In genomic region chr16:32942694-32943093, GRCm38 (mm10) we compare ENCODE assay signal across 15 mouse cellular contexts. TPM values are rescaled to one million over a fixed set of nuclear protein-coding genes. Genes with fewer than 3 reads are reported as not detected.
DNase-seq lines count a peak whose midpoint lies in the region; ATAC-seq lines count a peak whose summit lies in the region.
"Had no signal": no experiment of that assay in that cellular context is flagged by ENCODE, and none has a peak within 500 bp of the region (broad histone marks: within the 10 kb centered on the region; RNA-seq: fewer than 3 reads in every experiment).

No protein-coding gene starts in this region.

- H3K9me3 ChIP-seq in lung, embryonic 15.5 days = no peaks in the 10 kb centered on the region
- H3K9me3 ChIP-seq in embryonic facial prominence, embryonic 12.5 days = no peaks in the 10 kb centered on the region
- no peaks in the 10 kb centered on the region for H3K9me3 ChIP-seq in neural tube, embryonic 15.5 days (replicated peaks)
- H3K9me3 ChIP-seq in heart, embryonic 10.5 days = no peaks in the 10 kb centered on the region
- H3K9me3 ChIP-seq: midbrain, embryonic 13.5 days had no signal

- peak; percentile 49; the same call in 1 of the 2 replicates for ATAC-seq in lung, embryonic 15.5 days (ENCODE audit: borderline replicate concordance, extremely low read depth, low FRiP score, low TSS enrichment)
- ATAC-seq in embryonic facial prominence, embryonic 12.5 days (ENCODE audit: insufficient number of reproducible peaks, insufficient read depth, low FRiP score, low TSS enrichment) = peak; percentile 72; the same call in 1 of the 2 replicates
- ATAC-seq in neural tube, embryonic 15.5 days (ENCODE audit: low FRiP score) = peak; percentile 76
- ATAC-seq: midbrain, embryonic 13.5 days had no signal

- no peaks in the 10 kb centered on the region for H3K27me3 ChIP-seq in lung, embryonic 15.5 days
- H3K27me3 ChIP-seq in embryonic facial prominence, embryonic 12.5 days = no peaks in the 10 kb centered on the region
- no peaks in the 10 kb centered on the region for H3K27me3 ChIP-seq in neural tube, embryonic 15.5 days (replicated peaks)
- H3K27me3 ChIP-seq in heart, embryonic 10.5 days (ENCODE audit: insufficient read depth, poor library complexity, severe bottlenecking) = no peaks in the 10 kb centered on the region
- H3K27me3 ChIP-seq: midbrain, embryonic 13.5 days had no signal

- H3K27ac ChIP-seq in lung, embryonic 15.5 days = no peak overlapping the region
- no peak overlapping the region for H3K27ac ChIP-seq in embryonic facial prominence, embryonic 12.5 days
- H3K27ac ChIP-seq in neural tube, embryonic 15.5 days (replicated peaks) = no peak overlapping the region
- H3K27ac ChIP-seq in heart, embryonic 10.5 days = no peak overlapping the region
- H3K27ac ChIP-seq: midbrain, embryonic 13.5 days had no signal

- H3K4me2 ChIP-seq in lung, embryonic 15.5 days = no peak overlapping the region
- H3K4me2 ChIP-seq in embryonic facial prominence, embryonic 12.5 days (replicated peaks) = no peak overlapping the region
- no peak overlapping the region for H3K4me2 ChIP-seq in neural tube, embryonic 15.5 days
- H3K4me2 ChIP-seq: liver, embryonic 11.5 days; midbrain, embryonic 13.5 days had no signal

- H3K9ac ChIP-seq in lung, embryonic 15.5 days = no peak overlapping the region
- H3K9ac ChIP-seq in embryonic facial prominence, embryonic 12.5 days = no peak overlapping the region
- no peak overlapping the region for H3K9ac ChIP-seq in neural tube, embryonic 15.5 days (replicated peaks)
- H3K9ac ChIP-seq: midbrain, embryonic 13.5 days had no signal

- H3K4me3 ChIP-seq in lung, embryonic 15.5 days = no peak overlapping the region
- no peak overlapping the region for H3K4me3 ChIP-seq in embryonic facial prominence, embryonic 12.5 days
- no peak overlapping the region for H3K4me3 ChIP-seq in neural tube, embryonic 15.5 days (replicated peaks)
- no peak overlapping the region for H3K4me3 ChIP-seq in heart, embryonic 10.5 days
- H3K4me3 ChIP-seq: midbrain, embryonic 13.5 days had no signal

- 47% methylated on average over 5 of the region's 5 CpGs for WGBS in lung, embryonic 15.5 days
- 57% methylated on average over 5 of the region's 5 CpGs for WGBS in embryonic facial prominence, embryonic 12.5 days
- WGBS in neural tube, embryonic 15.5 days = 46% methylated on average over 5 of the region's 5 CpGs
- WGBS in heart, embryonic 10.5 days = 90% methylated on average over 5 of the region's 5 CpGs

- peak; percentile 50 for DNase-seq in gastrocnemius, adult 18-20 months (ENCODE audit: low spot score)
- DNase-seq in gastrocnemius, postnatal 4 days (ENCODE audit: low spot score in 2 of 2) = no peak
- no peak for DNase-seq in lung, postnatal 25 days (ENCODE audit: low spot score)
- DNase-seq in heart, embryonic 10.5 days (ENCODE audit: low spot score) = no peak
- DNase-seq in testis, postnatal 14 days (ENCODE audit: low spot score) = no peak
- DNase-seq: adrenal gland, adult 8-10 months; cerebellum, adult 11 months; kidney, adult 8-10 months; lung, postnatal 4 days; right cerebral cortex, postnatal 14 days had no signal

- H3K36me3 ChIP-seq in lung, embryonic 15.5 days = no peaks in the 10 kb centered on the region
- H3K36me3 ChIP-seq in embryonic facial prominence, embryonic 12.5 days = no peaks in the 10 kb centered on the region
- no peaks in the 10 kb centered on the region for H3K36me3 ChIP-seq in neural tube, embryonic 15.5 days
- peaks cover 4% of the 10 kb centered on the region; the same call in 1 of the 2 replicates for H3K36me3 ChIP-seq in heart, embryonic 10.5 days
- H3K36me3 ChIP-seq: midbrain, embryonic 13.5 days had no signal

- no peaks in the 10 kb centered on the region for H3K4me1 ChIP-seq in lung, embryonic 15.5 days
- H3K4me1 ChIP-seq in embryonic facial prominence, embryonic 12.5 days = no peaks in the 10 kb centered on the region
- 0 out of 2 replicates have a peak, but pooled peaks cover 3% of the 10 kb centered on the region for H3K4me1 ChIP-seq in neural tube, embryonic 15.5 days
- peaks cover 6% of the 10 kb centered on the region; the same call in 1 of the 2 replicates for H3K4me1 ChIP-seq in heart, embryonic 10.5 days
- H3K4me1 ChIP-seq: midbrain, embryonic 13.5 days had no signal

RNA-seq across cellular contexts. Expression of gene Lrch3, which starts 28.8 kb away (rescaled TPM):
- 10 to 100 TPM; 13.2 to 14.5 TPM for total RNA-seq in gastrocnemius, adult 18-20 months (2021)
- 10 to 100 TPM; 32.7 to 35.2 TPM for total RNA-seq in gastrocnemius, postnatal 4 days (2021)
- polyA plus RNA-seq in lung, embryonic 15.5 days (2015; fragmentation: Nextera tagmentation; extraction: Ambion mirVana) = 20.4 and 21.6 TPM in 2 replicates
- polyA plus RNA-seq in embryonic facial prominence, embryonic 12.5 days (2016; fragmentation: Nextera tagmentation; extraction: Ambion mirVana) = 42.6 and 43.7 TPM in 2 replicates
- polyA plus RNA-seq in neural tube, embryonic 15.5 days (2015; fragmentation: Nextera tagmentation; extraction: Ambion mirVana) = 31.8 and 36.2 TPM in 2 replicates
- polyA plus RNA-seq in heart, embryonic 10.5 days (2016; fragmentation: Nextera tagmentation; extraction: Ambion mirVana) = 23.7 and 26.6 TPM in 2 replicates
